Mouse (Mus musculus): ENCODE data around the gene Ube2e3.

GRCm38 (mm10) chr2:78868511-78868854 is 559 bp downstream of the Ube2e3 start:
- TF ChIP-seq GATA1 (IDR thresholded peaks at IDR 0.05; ENCODE audit: borderline replicate concordance, low read length) (no peak), FLI1 (IDR thresholded peaks at IDR 0.05; ENCODE audit: low read length) (no peak)

Measured in megakaryocyte, embryonic 14.5 days (primary cell).